In genomic region chr1:161057164-161057563, GRCm38 (mm10) we compare ENCODE assay signal across 32 mouse cellular contexts.
"Had no signal": no experiment of that assay in that cellular context is flagged by ENCODE, and none has a peak within 500 bp of the region (broad histone marks: within the 10 kb centered on the region; RNA-seq: fewer than 3 reads in every experiment).

No protein-coding gene starts in this region.

- H3K9me3 ChIP-seq: limb, embryonic 10.5 days; limb, embryonic 12.5 days; limb, embryonic 13.5 days; limb, embryonic 15.5 days; liver, embryonic 12.5 days; liver, embryonic 13.5 days; liver, embryonic 15.5 days; lung, embryonic 15.5 days; megakaryocyte, embryonic 14.5 days; midbrain, embryonic 10.5 days; midbrain, embryonic 12.5 days; midbrain, embryonic 13.5 days; midbrain, embryonic 15.5 days; neural tube, embryonic 12.5 days had no signal

- H3K4me2 ChIP-seq: limb, embryonic 12.5 days; limb, embryonic 13.5 days; limb, embryonic 15.5 days; liver, embryonic 11.5 days; liver, embryonic 12.5 days; liver, embryonic 13.5 days; liver, embryonic 15.5 days; lung, embryonic 14.5 days; lung, embryonic 15.5 days; midbrain, embryonic 11.5 days; midbrain, embryonic 12.5 days; midbrain, embryonic 13.5 days; midbrain, embryonic 15.5 days; neural tube, embryonic 12.5 days had no signal

- ATAC-seq: liver, embryonic 12.5 days; liver, postnatal 0 days; lung, postnatal 0 days; midbrain, embryonic 13.5 days; midbrain, embryonic 15.5 days; midbrain, embryonic 16.5 days had no signal

- H3K4me1 ChIP-seq: limb, embryonic 10.5 days; limb, embryonic 12.5 days; limb, embryonic 13.5 days; limb, embryonic 15.5 days; liver, embryonic 12.5 days; liver, embryonic 13.5 days; liver, embryonic 15.5 days; lung, embryonic 15.5 days; megakaryocyte, embryonic 14.5 days; midbrain, embryonic 10.5 days; midbrain, embryonic 12.5 days; midbrain, embryonic 13.5 days; midbrain, embryonic 15.5 days; neural tube, embryonic 12.5 days had no signal

- H3K27ac ChIP-seq: limb, embryonic 10.5 days; limb, embryonic 12.5 days; limb, embryonic 13.5 days; limb, embryonic 15.5 days; liver, embryonic 12.5 days; liver, embryonic 13.5 days; liver, embryonic 14.5 days; liver, embryonic 15.5 days; lung, embryonic 15.5 days; macrophage; midbrain, embryonic 10.5 days; midbrain, embryonic 12.5 days; midbrain, embryonic 13.5 days; midbrain, embryonic 15.5 days; neural tube, embryonic 12.5 days had no signal

- H3K4me3 ChIP-seq: limb, embryonic 10.5 days; limb, embryonic 12.5 days; limb, embryonic 13.5 days; limb, embryonic 15.5 days; liver, embryonic 12.5 days; liver, embryonic 13.5 days; liver, embryonic 15.5 days; lung, embryonic 15.5 days; megakaryocyte, embryonic 14.5 days; midbrain, embryonic 10.5 days; midbrain, embryonic 12.5 days; midbrain, embryonic 13.5 days; midbrain, embryonic 15.5 days; myocyte; neural tube, embryonic 12.5 days had no signal

- H3K9ac ChIP-seq: limb, embryonic 12.5 days; limb, embryonic 13.5 days; limb, embryonic 15.5 days; liver, embryonic 12.5 days; liver, embryonic 13.5 days; liver, embryonic 14.5 days; liver, embryonic 15.5 days; liver, postnatal 0 days; lung, embryonic 14.5 days; lung, embryonic 15.5 days; midbrain, embryonic 12.5 days; midbrain, embryonic 13.5 days; midbrain, embryonic 15.5 days; neural tube, embryonic 12.5 days had no signal

- H3K27me3 ChIP-seq: limb, embryonic 12.5 days; limb, embryonic 13.5 days; limb, embryonic 15.5 days; liver, embryonic 12.5 days; liver, embryonic 13.5 days; liver, embryonic 15.5 days; lung, embryonic 15.5 days; megakaryocyte, embryonic 14.5 days; midbrain, embryonic 12.5 days; midbrain, embryonic 13.5 days; midbrain, embryonic 15.5 days; neural tube, embryonic 12.5 days had no signal

- DNase-seq: left cerebral cortex, postnatal 4 days; liver; liver, embryonic 13.5 days; liver, postnatal 0 days; lung, adult 18-20 months; lung, adult 2 months; lung, embryonic 14.5 days; lung, postnatal 10 days; lung, postnatal 14 days; lung, postnatal 36 days; lung, postnatal 4 days; midbrain, embryonic 14.5 days had no signal
